Comparison of ENCODE assay signal across 13 mouse cellular contexts in genomic region chr11:35416402-35417093, GRCm38 (mm10).
DNase-seq lines count a peak whose midpoint lies in the region; ATAC-seq and TF ChIP-seq lines count a peak whose summit lies in the region.
"Had no signal": no experiment of that assay in that cellular context is flagged by ENCODE, and none has a peak within 500 bp of the region (broad histone marks: within the 10 kb centered on the region; RNA-seq: fewer than 3 reads in every experiment).

No protein-coding gene starts in this region.

- WGBS in forebrain, embryonic 10.5 days: 57% methylated on average over 14 of the region's 14 CpGs
- 43% methylated on average over 14 of the region's 14 CpGs for WGBS in forebrain, embryonic 13.5 days
- 55% methylated on average over 14 of the region's 14 CpGs for WGBS in lung, embryonic 14.5 days
- 32% methylated on average over 14 of the region's 14 CpGs for WGBS in embryonic facial prominence, embryonic 13.5 days
- WGBS in limb, embryonic 13.5 days: 41% methylated on average over 14 of the region's 14 CpGs

- peaks cover 47% of the 10 kb centered on the region for H3K27me3 ChIP-seq in forebrain, embryonic 10.5 days (ENCODE audit: poor library complexity, severe bottlenecking)
- H3K27me3 ChIP-seq in forebrain, embryonic 13.5 days: no peaks in the 10 kb centered on the region; the same call in 1 of the 2 replicates
- no peaks in the 10 kb centered on the region for H3K27me3 ChIP-seq in lung, embryonic 14.5 days (ENCODE audit: insufficient read depth, low read length)
- no peaks in the 10 kb centered on the region for H3K27me3 ChIP-seq in embryonic facial prominence, embryonic 13.5 days
- no peaks in the 10 kb centered on the region for H3K27me3 ChIP-seq in limb, embryonic 13.5 days
- H3K27me3 ChIP-seq: heart, embryonic 15.5 days had no signal

- H3K4me1 ChIP-seq in forebrain, embryonic 10.5 days: peaks cover 40% of the 10 kb centered on the region
- peaks cover 12% of the 10 kb centered on the region for H3K4me1 ChIP-seq in forebrain, embryonic 13.5 days
- H3K4me1 ChIP-seq in lung, embryonic 14.5 days (ENCODE audit: insufficient read depth): peaks cover 37% of the 10 kb centered on the region
- peaks cover 54% of the 10 kb centered on the region for H3K4me1 ChIP-seq in embryonic facial prominence, embryonic 13.5 days
- peaks cover 40% of the 10 kb centered on the region for H3K4me1 ChIP-seq in limb, embryonic 13.5 days

- no peaks in the 10 kb centered on the region for H3K9me3 ChIP-seq in forebrain, embryonic 10.5 days
- H3K9me3 ChIP-seq in forebrain, embryonic 13.5 days (replicated peaks): no peaks in the 10 kb centered on the region
- H3K9me3 ChIP-seq in lung, embryonic 14.5 days (ENCODE audit: low read depth, low read length): no peaks in the 10 kb centered on the region
- H3K9me3 ChIP-seq in embryonic facial prominence, embryonic 13.5 days: no peaks in the 10 kb centered on the region
- H3K9me3 ChIP-seq in limb, embryonic 13.5 days: no peaks in the 10 kb centered on the region
- H3K9me3 ChIP-seq: heart, embryonic 15.5 days; midbrain, embryonic 10.5 days had no signal

- no peak for TF ChIP-seq CTCF in lung, embryonic 14.5 days (IDR thresholded peaks at IDR 0.05; ENCODE audit: low read depth)

- no peak overlapping the region for H3K4me3 ChIP-seq in forebrain, embryonic 10.5 days
- H3K4me3 ChIP-seq in forebrain, embryonic 13.5 days: no peak overlapping the region
- no peak overlapping the region for H3K4me3 ChIP-seq in lung, embryonic 14.5 days (ENCODE audit: low read depth, low read length)
- H3K4me3 ChIP-seq in embryonic facial prominence, embryonic 13.5 days: no peak overlapping the region
- no peak overlapping the region for H3K4me3 ChIP-seq in limb, embryonic 13.5 days
- H3K4me3 ChIP-seq: erythroblast, embryonic 14.5 days; heart, embryonic 15.5 days; midbrain, embryonic 10.5 days had no signal

- no peak overlapping the region for H3K4me2 ChIP-seq in forebrain, embryonic 13.5 days
- no peak overlapping the region for H3K4me2 ChIP-seq in lung, embryonic 14.5 days
- no peak overlapping the region for H3K4me2 ChIP-seq in embryonic facial prominence, embryonic 13.5 days
- no peak overlapping the region for H3K4me2 ChIP-seq in limb, embryonic 13.5 days (replicated peaks)
- H3K4me2 ChIP-seq: heart, embryonic 15.5 days had no signal

- H3K36me3 ChIP-seq in forebrain, embryonic 10.5 days (replicated peaks): no peaks in the 10 kb centered on the region
- no peaks in the 10 kb centered on the region for H3K36me3 ChIP-seq in forebrain, embryonic 13.5 days (ENCODE audit: poor library complexity, severe bottlenecking)
- H3K36me3 ChIP-seq in lung, embryonic 14.5 days (ENCODE audit: insufficient read depth): no peaks in the 10 kb centered on the region
- H3K36me3 ChIP-seq in embryonic facial prominence, embryonic 13.5 days: no peaks in the 10 kb centered on the region
- no peaks in the 10 kb centered on the region for H3K36me3 ChIP-seq in limb, embryonic 13.5 days
- H3K36me3 ChIP-seq: heart, embryonic 15.5 days; midbrain, embryonic 10.5 days had no signal

- DNase-seq in forebrain, embryonic 10.5 days (ENCODE audit: extremely low spot score, low spot score): no peak
- DNase-seq in lung, embryonic 14.5 days: no peak
- no peak for DNase-seq in lung, postnatal 4 days
- no peak for DNase-seq in adrenal gland, postnatal 25 days
- DNase-seq in MN1 (ENCODE audit: low spot score): no peak
- DNase-seq: B cell, adult 2 months had no signal

- no peak; the same call in 1 of the 2 replicates for ATAC-seq in forebrain, embryonic 13.5 days
- ATAC-seq in lung, embryonic 14.5 days (ENCODE audit: insufficient read depth): no peak
- no peak for ATAC-seq in embryonic facial prominence, embryonic 13.5 days (ENCODE audit: insufficient number of reproducible peaks, insufficient read depth, low FRiP score, low TSS enrichment, low read depth)
- ATAC-seq in limb, embryonic 13.5 days (ENCODE audit: low FRiP score, low read depth): peak; percentile 43; the same call in 1 of the 2 replicates

- H3K9ac ChIP-seq in forebrain, embryonic 13.5 days: no peak overlapping the region
- H3K9ac ChIP-seq in lung, embryonic 14.5 days: no peak overlapping the region
- no peak overlapping the region; the same call in 1 of the 2 replicates for H3K9ac ChIP-seq in embryonic facial prominence, embryonic 13.5 days
- H3K9ac ChIP-seq in limb, embryonic 13.5 days: 0 out of 2 replicates have a peak overlapping the region, but pooled peaks have one; percentile 8
- H3K9ac ChIP-seq: heart, embryonic 15.5 days had no signal

- H3K27ac ChIP-seq in forebrain, embryonic 10.5 days: peak overlapping the region; percentile 12
- no peak overlapping the region for H3K27ac ChIP-seq in forebrain, embryonic 13.5 days
- peak overlapping the region; percentile 19; the same call in 1 of the 2 replicates for H3K27ac ChIP-seq in lung, embryonic 14.5 days (ENCODE audit: low read depth)
- peak overlapping the region; percentile 77 for H3K27ac ChIP-seq in embryonic facial prominence, embryonic 13.5 days
- peak overlapping the region; percentile 73 for H3K27ac ChIP-seq in limb, embryonic 13.5 days
- H3K27ac ChIP-seq: heart, embryonic 15.5 days; kidney, postnatal 0 days; midbrain, embryonic 10.5 days had no signal
